Mouse (Mus musculus) liver, embryonic 11.5 days (tissue): ENCODE results near the gene Mrpl23. TPM values are rescaled to one million over a fixed set of nuclear protein-coding genes. Genes with fewer than 3 reads are reported as not detected.

Experiments used
- ATAC-seq: fragments of 200-750 bp; cut with Nextera tagmentation; replicated peaks from 2 replicates; pipeline ENCODE4 v1.8.0; 2017; ENCODE audit warnings: moderate number of reproducible peaks, mild to moderate bottlenecking, moderate TSS enrichment, moderate library complexity; ENCODE audit not compliant: low FRiP score
- DNase-seq: peaks from one replicate; pipeline ENCODE4 v3.0.0-alpha.2; 2017; ENCODE audit warnings: low spot score
- H3K27ac ChIP-seq: fragments of 300-500 bp; sonication (generic); 2 replicates; pipeline ENCODE4 v1.5.1; 2014; ENCODE audit warnings: mild to moderate bottlenecking, low read depth, low read length, control low read depth
- H3K27me3 ChIP-seq: fragments of 300-500 bp; sonication (generic); replicated peaks from 2 replicates; pipeline ENCODE4 v1.6.1; 2014; ENCODE audit warnings: low read length, mixed read lengths; ENCODE audit not compliant: control insufficient read depth, insufficient read depth
- H3K36me3 ChIP-seq: fragments of 300-500 bp; sonication (generic); 2 replicates; pipeline ENCODE4 v1.6.1; 2014; ENCODE audit warnings: mild to moderate bottlenecking, low read length, moderate library complexity, mixed read lengths; ENCODE audit not compliant: control insufficient read depth, insufficient read depth
- H3K4me1 ChIP-seq: fragments of 300-500 bp; sonication (generic); replicated peaks from 2 replicates; pipeline ENCODE4 v1.6.1; 2014; ENCODE audit warnings: low read length, mixed read lengths; ENCODE audit not compliant: control insufficient read depth, insufficient read depth
- H3K4me2 ChIP-seq: fragments of 300-500 bp; sonication (generic); 2 replicates; pipeline ENCODE4 v1.6.1; 2014; ENCODE audit warnings: mild to moderate bottlenecking, control low read depth, moderate library complexity
- H3K4me3 ChIP-seq: fragments of 300-500 bp; sonication (generic); 2 replicates; pipeline ENCODE4 v1.5.1; 2014; ENCODE audit warnings: low read depth, low read length, control low read depth
- H3K9ac ChIP-seq: fragments of 300-500 bp; sonication (generic); 2 replicates; pipeline ENCODE4 v1.6.1; 2014; ENCODE audit warnings: low read depth, low read length, control low read depth
- H3K9me3 ChIP-seq: fragments of 300-500 bp; sonication (generic); 2 replicates; pipeline ENCODE4 v1.6.1; 2016; ENCODE audit warnings: low read length, inconsistent platforms, mixed read lengths; ENCODE audit not compliant: control insufficient read depth
- WGBS: fragments of 180-500 bp; shearing (Covaris S2); extraction: QIAGEN DNeasy Blood & Tissue Kit; methylation state at CpG from one replicate; pipeline ENCODE4 v1.1.7; 2014; 5-methylcytosine and 5-hydroxymethylcytosine counted together
- polyA plus RNA-seq: library from polyadenylated mRNA; unstranded; fragments of >200 nt; fragmentation: Nextera tagmentation; extraction: Ambion mirVana; gene quantifications from 2 replicates; pipeline ENCODE4 v1.2.1, GENCODE M21; 2014

Gene Mrpl23
- polyA plus RNA-seq, 1 experiment from 2014 or later: 20.8 TPM

GRCm38 (mm10) chr7:142559651-142560175, 27.2 kb downstream of the Mrpl23 start:
- 65% methylated on average over 5 of the region's 5 CpGs for WGBS
- no peak for DNase-seq
- Histone ChIP-seq H3K9me3 (no peaks in the 10 kb centered on the region), H3K4me1 (peaks cover 71% of the 10 kb centered on the region), H3K4me3 (no peak overlapping the region), H3K4me2 (no peak overlapping the region), H3K9ac (no peak overlapping the region), H3K36me3 (no peaks in the 10 kb centered on the region), H3K27me3 (0 out of 2 replicates have a peak, but pooled peaks cover 2% of the 10 kb centered on the region), H3K27ac (no peak overlapping the region)
- no peak for ATAC-seq

DNA sequence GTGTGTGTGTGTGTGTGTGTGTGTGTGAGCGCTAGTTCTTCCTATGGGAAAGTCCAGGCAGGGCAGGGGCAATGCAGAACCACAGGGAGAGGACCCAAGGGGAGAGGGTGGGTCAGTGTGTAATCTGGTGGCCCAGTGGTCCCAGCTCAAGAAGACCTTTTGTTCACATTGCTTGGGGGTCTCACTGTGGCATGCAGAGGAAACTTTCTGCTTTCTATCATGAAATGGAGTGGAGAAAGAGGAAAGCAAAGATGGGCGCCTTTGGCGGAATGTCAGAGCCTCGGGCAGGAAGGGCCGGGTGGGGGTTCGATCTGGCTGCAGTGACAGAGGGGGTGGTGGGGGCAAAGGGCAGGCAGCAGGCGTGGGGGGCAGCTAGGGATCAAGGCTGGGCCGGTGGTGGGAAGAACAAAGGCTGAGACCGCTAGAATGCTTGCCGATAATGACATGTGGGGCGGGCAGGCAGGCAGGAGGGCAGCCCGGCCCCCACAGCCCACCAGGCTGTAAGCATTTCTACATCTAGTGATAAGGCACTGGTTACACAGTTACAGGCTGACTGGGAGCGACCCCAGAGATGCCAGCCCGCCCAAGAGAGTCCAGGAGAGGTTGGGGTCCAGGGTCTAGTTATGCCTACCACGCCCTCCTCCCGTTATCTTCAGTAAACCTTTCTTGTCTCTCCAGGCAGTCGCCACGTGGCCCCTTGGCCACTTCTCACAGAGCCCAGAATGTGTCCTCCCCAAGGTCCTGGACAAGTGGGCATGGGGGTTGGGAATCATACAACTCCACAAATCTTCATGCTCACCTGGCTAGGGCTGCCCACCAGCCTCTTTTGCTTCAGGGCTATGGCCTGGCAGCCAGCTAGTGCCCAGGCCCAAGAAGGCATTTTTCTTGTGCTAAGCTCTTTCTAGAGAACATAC, 28.7 kb downstream of the Mrpl23 start:
- 0 out of 2 replicates have a peak, but pooled peaks cover 2% of the 10 kb centered on the region for H3K27me3 ChIP-seq
- ATAC-seq (peak; percentile 71), DNase-seq (no peak)
- peak overlapping the region; percentile 76 for H3K27ac ChIP-seq
- H3K9me3 ChIP-seq: no peaks in the 10 kb centered on the region
- WGBS: 31% methylated on average over 18 of the region's 18 CpGs
- peaks cover 78% of the 10 kb centered on the region for H3K4me1 ChIP-seq
- H3K9ac ChIP-seq: peak overlapping the region; percentile 26; the same call in 1 of the 2 replicates
- H3K4me3 ChIP-seq: no peak overlapping the region
- no peaks in the 10 kb centered on the region for H3K36me3 ChIP-seq
- no peak overlapping the region for H3K4me2 ChIP-seq

- WGBS: 58% methylated on average over 4 of the region's 4 CpGs
- Histone ChIP-seq H3K4me2 (no peak overlapping the region), H3K4me1 (peaks cover 75% of the 10 kb centered on the region), H3K27ac (peak overlapping the region; percentile 76), H3K4me3 (no peak overlapping the region), H3K36me3 (no peaks in the 10 kb centered on the region), H3K9ac (peak overlapping the region; percentile 26; the same call in 1 of the 2 replicates), H3K9me3 (no peaks in the 10 kb centered on the region), H3K27me3 (0 out of 2 replicates have a peak, but pooled peaks cover 2% of the 10 kb centered on the region)
- ATAC-seq (no peak), DNase-seq (no peak)
These were observed 29.4 kb downstream of the Mrpl23 start for GRCm38 (mm10) chr7:142561856-142562404.

- Histone ChIP-seq H3K27ac (peak overlapping the region; percentile 76; the same call in 1 of the 2 replicates), H3K4me2 (no peak overlapping the region), H3K27me3 (0 out of 2 replicates have a peak, but pooled peaks cover 2% of the 10 kb centered on the region), H3K4me1 (peaks cover 64% of the 10 kb centered on the region), H3K4me3 (no peak overlapping the region), H3K9ac (no peak overlapping the region), H3K9me3 (no peaks in the 10 kb centered on the region), H3K36me3 (no peaks in the 10 kb centered on the region)
- ATAC-seq: no peak
- WGBS: 45% methylated on average over 6 of the region's 6 CpGs
- no peak for DNase-seq
These were observed 30.7 kb downstream of the Mrpl23 start for GRCm38 (mm10) chr7:142563168-142563567.

GRCm38 (mm10) chr7:142564955-142565643, 32.6 kb downstream of the Mrpl23 start:
- 59% methylated on average over 11 of the region's 11 CpGs for WGBS
- H3K4me3 ChIP-seq: no peak overlapping the region

GRCm38 (mm10) chr7:142566512-142566911, 34.0 kb downstream of the Mrpl23 start:
- Histone ChIP-seq H3K36me3 (no peaks in the 10 kb centered on the region), H3K4me1 (peaks cover 74% of the 10 kb centered on the region), H3K9ac (no peak overlapping the region), H3K27ac (peak overlapping the region; percentile 76), H3K27me3 (0 out of 2 replicates have a peak, but pooled peaks cover 2% of the 10 kb centered on the region), H3K9me3 (no peaks in the 10 kb centered on the region), H3K4me3 (no peak overlapping the region), H3K4me2 (no peak overlapping the region)
- WGBS: 63% methylated on average over 9 of the region's 9 CpGs
- DNase-seq: no peak
- 0 out of 2 replicates have a peak, but pooled peaks have one; percentile 6 for ATAC-seq

More at GRCm38 (mm10) chr7:142564955-142565643, 32.6 kb downstream of the Mrpl23 start:
- Histone ChIP-seq H3K4me2 (no peak overlapping the region), H3K9me3 (no peaks in the 10 kb centered on the region), H3K27ac (peak overlapping the region; percentile 76), H3K4me1 (peaks cover 75% of the 10 kb centered on the region), H3K9ac (no peak overlapping the region), H3K36me3 (no peaks in the 10 kb centered on the region), H3K27me3 (0 out of 2 replicates have a peak, but pooled peaks cover 2% of the 10 kb centered on the region)
- no peak for DNase-seq
- no peak for ATAC-seq

DNA sequence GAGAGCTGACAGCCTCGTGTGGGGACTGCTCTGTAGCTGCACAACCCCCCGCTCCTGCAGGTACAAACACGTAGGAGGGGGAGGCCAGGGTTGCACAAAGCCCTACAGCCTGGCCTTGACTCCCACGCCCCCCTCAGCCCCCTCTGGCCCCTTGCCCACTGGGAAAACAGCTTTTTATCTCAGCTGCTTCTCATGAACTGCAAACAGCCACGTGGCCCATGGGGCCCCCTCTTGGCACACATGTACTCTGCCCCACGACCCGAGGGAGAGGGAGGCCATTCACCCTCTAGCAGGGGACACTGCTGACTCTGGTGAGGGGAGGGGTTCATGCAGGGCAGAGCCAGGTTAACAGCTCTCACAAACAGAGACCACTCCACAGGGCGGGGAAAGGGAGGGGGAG, 36.5 kb downstream of the Mrpl23 start:
- ATAC-seq: peak; percentile 75
- H3K4me3 ChIP-seq: no peak overlapping the region
- peak overlapping the region; percentile 86 for H3K27ac ChIP-seq
- H3K9ac ChIP-seq: no peak overlapping the region
- WGBS: 35% methylated on average over 8 of the region's 8 CpGs
- H3K36me3 ChIP-seq: no peaks in the 10 kb centered on the region
- H3K4me1 ChIP-seq: peaks cover 75% of the 10 kb centered on the region
- no peak for DNase-seq
- no peak overlapping the region for H3K4me2 ChIP-seq
- no peaks in the 10 kb centered on the region for H3K9me3 ChIP-seq
- H3K27me3 ChIP-seq: 0 out of 2 replicates have a peak, but pooled peaks cover 2% of the 10 kb centered on the region

DNA sequence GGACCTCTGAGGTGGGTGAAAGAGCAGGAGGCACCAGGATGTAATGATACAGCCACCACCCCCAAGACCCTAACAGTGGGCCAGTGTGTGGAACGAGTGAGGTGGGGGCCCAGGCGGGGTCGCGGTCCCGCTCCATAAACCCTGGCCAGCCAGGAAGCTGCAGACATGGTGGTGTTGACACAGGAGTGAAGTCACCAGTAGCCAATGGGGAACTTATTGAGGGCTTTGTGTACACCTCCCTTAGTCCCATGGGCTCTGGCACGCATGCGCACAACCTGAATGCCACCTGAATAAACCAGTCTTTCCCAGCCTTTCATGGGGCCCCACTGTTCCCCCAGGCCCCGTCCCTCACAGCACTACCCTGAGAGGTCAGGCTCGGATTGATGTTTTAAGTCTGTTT, 38.1 kb downstream of the Mrpl23 start:
- H3K9ac ChIP-seq: no peak overlapping the region
- no peak overlapping the region for H3K4me2 ChIP-seq
- ATAC-seq (0 out of 2 replicates have a peak, but pooled peaks have one; percentile 13), DNase-seq (no peak)
- 72% methylated on average over 9 of the region's 9 CpGs for WGBS
- no peak overlapping the region for H3K4me3 ChIP-seq
- no peaks in the 10 kb centered on the region for H3K36me3 ChIP-seq
- peak overlapping the region; percentile 86 for H3K27ac ChIP-seq
- H3K27me3 ChIP-seq: no peaks in the 10 kb centered on the region
- H3K4me1 ChIP-seq: peaks cover 69% of the 10 kb centered on the region
- H3K9me3 ChIP-seq: no peaks in the 10 kb centered on the region
